Mouse (Mus musculus) megakaryocyte, embryonic 14.5 days (primary cell): ENCODE results near the gene Creld2.
"Not testable (repeated sequence)": the region's sequence is repeated elsewhere in the genome, so short reads cannot be mapped to it uniquely, and the experiment has no call there.

Source experiments
- FLI1 ChIP-seq: IDR thresholded peaks from 2 replicates; pipeline ENCODE4 v1.6.1; 2012; ENCODE audit warnings: low read length, inconsistent platforms, mixed read lengths
- GATA1 ChIP-seq: IDR thresholded peaks from 3 replicates; pipeline ENCODE4 v1.6.1; 2012; ENCODE audit warnings: mixed read lengths, low read length, inconsistent platforms, borderline replicate concordance

DNA sequence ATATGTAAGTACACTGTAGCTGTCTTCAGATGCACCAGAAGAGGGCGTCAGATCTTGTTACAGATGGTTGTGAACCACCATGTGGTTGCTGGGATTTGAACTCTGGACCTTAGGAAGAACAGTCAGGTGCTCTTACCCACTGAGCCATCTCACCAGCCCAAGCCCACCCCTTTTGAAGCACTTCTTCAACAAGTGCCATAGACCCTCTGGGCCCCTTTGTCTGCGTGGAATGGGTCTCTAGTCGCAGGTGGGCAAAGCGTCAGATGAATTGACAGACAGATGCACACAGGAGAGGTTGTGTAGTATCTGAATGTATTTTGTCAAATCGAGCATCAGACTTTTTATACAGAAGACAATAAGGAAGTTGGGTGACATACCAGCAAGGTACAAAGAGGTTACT, 24.7 kb upstream of the Creld2 start:
- not testable (repeated sequence) for TF ChIP-seq GATA1, FLI1
